Mouse (Mus musculus) forebrain, embryonic 15.5 days (tissue): ENCODE measurements at regions not wholly inside any gene's neighbourhood (a gene's known extent, or its start where the extent isn't known, plus 50 kb on each side); places are given as distances from the start of the nearest gene placed in this dataset.

Experiments used
- ATAC-seq: fragments of 200-750 bp; cut with Nextera tagmentation; replicated peaks from 2 replicates; pipeline ENCODE4 v1.8.0; 2017; ENCODE audit warnings: mild to moderate bottlenecking, moderate TSS enrichment, moderate library complexity
- H3K27ac ChIP-seq: fragments of 300-500 bp; sonication (generic); replicated peaks from 2 replicates; pipeline ENCODE4 v1.5.1; 2015; ENCODE audit warnings: mild to moderate bottlenecking, inconsistent platforms
- H3K27me3 ChIP-seq: fragments of 300-500 bp; sonication (generic); 2 replicates; pipeline ENCODE4 v1.6.1; 2015; ENCODE audit warnings: inconsistent platforms
- H3K36me3 ChIP-seq: fragments of 300-500 bp; sonication (generic); 2 replicates; pipeline ENCODE4 v1.6.1; 2015; ENCODE audit warnings: mild to moderate bottlenecking, inconsistent platforms
- H3K4me1 ChIP-seq: fragments of 300-500 bp; sonication (generic); 2 replicates; pipeline ENCODE4 v1.6.1; 2015; ENCODE audit warnings: inconsistent platforms
- H3K4me2 ChIP-seq: fragments of 300-500 bp; sonication (generic); replicated peaks from 2 replicates; pipeline ENCODE4 v1.6.1; 2015; ENCODE audit warnings: mild to moderate bottlenecking, inconsistent platforms
- H3K4me3 ChIP-seq: fragments of 300-500 bp; sonication (generic); 2 replicates; pipeline ENCODE4 v1.5.1; 2015; ENCODE audit warnings: mild to moderate bottlenecking, inconsistent platforms
- H3K9ac ChIP-seq: fragments of 300-500 bp; sonication (generic); replicated peaks from 2 replicates; pipeline ENCODE4 v1.6.1; 2015; ENCODE audit warnings: mild to moderate bottlenecking, inconsistent platforms
- H3K9me3 ChIP-seq: fragments of 300-500 bp; sonication (generic); 2 replicates; pipeline ENCODE4 v1.6.1; 2016; ENCODE audit warnings: inconsistent platforms
- WGBS: fragments of 180-500 bp; shearing (Covaris S2); methylation state at CpG from one replicate; pipeline ENCODE4 v1.1.7; 2015; ENCODE audit warnings: mixed read lengths; 5-methylcytosine and 5-hydroxymethylcytosine counted together

GRCm38 (mm10) chr19:37795552-37796343 is 98.2 kb downstream of the Cyp26a1 start:
- no peak overlapping the region for H3K9ac ChIP-seq
- no peaks in the 10 kb centered on the region for H3K27me3 ChIP-seq
- WGBS, result 72% methylated on average over 18 of the region's 18 CpGs
- H3K36me3 ChIP-seq, result no peaks in the 10 kb centered on the region
- H3K9me3 ChIP-seq, result no peaks in the 10 kb centered on the region
- H3K4me1 ChIP-seq, result no peaks in the 10 kb centered on the region
- ATAC-seq, result peak; percentile 57; the same call in 1 of the 2 replicates
- H3K4me3 ChIP-seq, result no peak overlapping the region
- no peak overlapping the region for H3K4me2 ChIP-seq
- 0 out of 2 replicates have a peak overlapping the region, but pooled peaks have one; percentile 33 for H3K27ac ChIP-seq

- no peaks in the 10 kb centered on the region for H3K9me3 ChIP-seq
- H3K4me1 ChIP-seq, result no peaks in the 10 kb centered on the region
- H3K4me2 ChIP-seq, result no peak overlapping the region
- ATAC-seq, result no peak
- no peak overlapping the region for H3K4me3 ChIP-seq
- no peak overlapping the region for H3K9ac ChIP-seq
- 85% methylated on average over 3 of the region's 3 CpGs for WGBS
- H3K27me3 ChIP-seq, result no peaks in the 10 kb centered on the region
- H3K27ac ChIP-seq, result no peak overlapping the region
- H3K36me3 ChIP-seq, result no peaks in the 10 kb centered on the region
These were observed 102.6 kb downstream of the Cyp26a1 start for GRCm38 (mm10) chr19:37800161-37800660.

GRCm38 (mm10) chr19:37809666-37810065 is 112.1 kb downstream of the Cyp26a1 start:
- Histone ChIP-seq H3K4me2 (no peak overlapping the region), H3K36me3 (no peaks in the 10 kb centered on the region), H3K27me3 (no peaks in the 10 kb centered on the region), H3K4me1 (peaks cover 7% of the 10 kb centered on the region; the same call in 1 of the 2 replicates), H3K9ac (no peak overlapping the region), H3K4me3 (no peak overlapping the region), H3K9me3 (no peaks in the 10 kb centered on the region), H3K27ac (no peak overlapping the region)
- WGBS, result 86% methylated on average over 11 of the region's 11 CpGs
- ATAC-seq, result no peak

GRCm38 (mm10) chr19:37814089-37815073 is 116.8 kb downstream of the Cyp26a1 start:
- peaks cover 7% of the 10 kb centered on the region; the same call in 1 of the 2 replicates for H3K4me1 ChIP-seq
- no peak overlapping the region for H3K4me3 ChIP-seq
- H3K9me3 ChIP-seq, result no peaks in the 10 kb centered on the region
- no peaks in the 10 kb centered on the region for H3K27me3 ChIP-seq
- H3K9ac ChIP-seq, result no peak overlapping the region
- no peaks in the 10 kb centered on the region for H3K36me3 ChIP-seq
- 25% methylated on average over 19 of the region's 19 CpGs for WGBS
- H3K27ac ChIP-seq, result no peak overlapping the region
- ATAC-seq, result no peak
- no peak overlapping the region for H3K4me2 ChIP-seq

GRCm38 (mm10) chr19:37815627-37816026 is 118.0 kb downstream of the Cyp26a1 start:
- no peak overlapping the region for H3K4me2 ChIP-seq
- no peaks in the 10 kb centered on the region for H3K36me3 ChIP-seq
- no peaks in the 10 kb centered on the region for H3K9me3 ChIP-seq
- peaks cover 7% of the 10 kb centered on the region; the same call in 1 of the 2 replicates for H3K4me1 ChIP-seq
- H3K27me3 ChIP-seq, result no peaks in the 10 kb centered on the region
- 70% methylated on average over 2 of the region's 2 CpGs for WGBS
- H3K27ac ChIP-seq, result no peak overlapping the region
- no peak for ATAC-seq
- H3K9ac ChIP-seq, result no peak overlapping the region
- H3K4me3 ChIP-seq, result no peak overlapping the region

- Histone ChIP-seq H3K4me1 (no peaks in the 10 kb centered on the region), H3K4me2 (no peak overlapping the region), H3K4me3 (no peak overlapping the region), H3K9me3 (no peaks in the 10 kb centered on the region), H3K36me3 (no peaks in the 10 kb centered on the region), H3K9ac (no peak overlapping the region), H3K27ac (no peak overlapping the region), H3K27me3 (no peaks in the 10 kb centered on the region)
- WGBS, result 81% methylated on average over 3 of the region's 3 CpGs
- no peak for ATAC-seq
These were observed 123.6 kb downstream of the Cyp26a1 start for GRCm38 (mm10) chr19:37821243-37821642.

GRCm38 (mm10) chr19:37821671-37822190 is 124.1 kb downstream of the Cyp26a1 start:
- Histone ChIP-seq H3K4me1 (no peaks in the 10 kb centered on the region), H3K9ac (no peak overlapping the region), H3K4me2 (no peak overlapping the region), H3K27me3 (no peaks in the 10 kb centered on the region), H3K27ac (no peak overlapping the region), H3K36me3 (no peaks in the 10 kb centered on the region), H3K9me3 (no peaks in the 10 kb centered on the region), H3K4me3 (no peak overlapping the region)
- 91% methylated on average over 3 of the region's 3 CpGs for WGBS
- ATAC-seq, result no peak

GRCm38 (mm10) chr19:37824155-37824554 is 126.6 kb downstream of the Cyp26a1 start:
- 90% methylated on average over 5 of the region's 5 CpGs for WGBS
- Histone ChIP-seq H3K4me3 (no peak overlapping the region), H3K9me3 (no peaks in the 10 kb centered on the region), H3K27ac (no peak overlapping the region), H3K27me3 (no peaks in the 10 kb centered on the region), H3K9ac (no peak overlapping the region), H3K36me3 (no peaks in the 10 kb centered on the region), H3K4me2 (no peak overlapping the region), H3K4me1 (no peaks in the 10 kb centered on the region)
- ATAC-seq, result no peak

- Histone ChIP-seq H3K4me2 (no peak overlapping the region), H3K9me3 (no peaks in the 10 kb centered on the region)
These were observed 133.8 kb downstream of the Cyp26a1 start for GRCm38 (mm10) chr19:37831406-37831805.

GRCm38 (mm10) chr19:37836900-37837299 is 139.3 kb downstream of the Cyp26a1 start:
- Histone ChIP-seq H3K4me1 (no peaks in the 10 kb centered on the region), H3K9me3 (no peaks in the 10 kb centered on the region), H3K27ac (no peak overlapping the region), H3K4me2 (no peak overlapping the region), H3K27me3 (no peaks in the 10 kb centered on the region), H3K36me3 (no peaks in the 10 kb centered on the region), H3K4me3 (no peak overlapping the region), H3K9ac (no peak overlapping the region)
- WGBS, result 59% methylated on average over 5 of the region's 5 CpGs
- ATAC-seq, result no peak

More at GRCm38 (mm10) chr19:37831406-37831805, 133.8 kb downstream of the Cyp26a1 start:
- no peak overlapping the region for H3K9ac ChIP-seq
- H3K36me3 ChIP-seq, result no peaks in the 10 kb centered on the region
- no peak for ATAC-seq
- H3K4me3 ChIP-seq, result no peak overlapping the region
- H3K27me3 ChIP-seq, result no peaks in the 10 kb centered on the region
- no peak overlapping the region for H3K27ac ChIP-seq
- H3K4me1 ChIP-seq, result no peaks in the 10 kb centered on the region
